Mouse (Mus musculus) ES-E14 (cell line): ENCODE results near the gene Srgap1.

ENCODE experiments used
- HCFC1 ChIP-seq: IDR thresholded peaks from 2 replicates; pipeline ENCODE4 v1.6.1; 2012; ENCODE audit warnings: low read length, inconsistent platforms, borderline replicate concordance; ENCODE audit not compliant: insufficient read depth
- ZC3H11A ChIP-seq: IDR thresholded peaks from 2 replicates; pipeline ENCODE4 v1.6.1; 2012; ENCODE audit warnings: low read depth, mild to moderate bottlenecking, inconsistent platforms, low read length, borderline replicate concordance
- ZNF384 ChIP-seq: IDR thresholded peaks from 2 replicates; pipeline ENCODE4 v1.6.1; 2012; ENCODE audit warnings: low read depth, low read length, inconsistent platforms

DNA sequence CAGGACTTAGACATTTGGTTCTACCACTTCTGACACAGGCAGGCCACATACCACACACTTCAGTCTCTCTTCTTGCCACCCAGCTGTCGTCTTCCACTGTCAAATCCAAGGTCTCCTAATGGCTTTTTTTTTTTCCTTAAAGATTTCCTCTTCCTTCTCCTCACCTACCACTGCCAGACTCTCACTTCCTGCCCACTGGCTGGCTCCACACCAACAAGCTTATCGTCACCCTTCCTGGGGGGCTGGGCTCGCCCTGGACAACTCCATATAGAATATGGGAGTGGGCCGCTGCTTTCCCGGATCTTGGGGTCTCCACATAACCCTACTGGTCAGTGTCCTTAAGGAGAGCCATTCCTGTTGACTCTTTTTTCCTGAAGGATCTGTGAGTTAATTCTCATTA, 26.9 kb downstream of the Srgap1 start:
- TF ChIP-seq HCFC1, result no peak
- no peak for TF ChIP-seq ZC3H11A
- no peak for TF ChIP-seq ZNF384
